Mouse (Mus musculus): Measurements from ENCODE around the gene Gm11172. TPM values are rescaled to one million over a fixed set of nuclear protein-coding genes. Genes with fewer than 3 reads are reported as not detected.
A peak's percentile ranks its signal among the peaks of the same experiment; 100 is the strongest.
"Not testable (repeated sequence)": the region's sequence is repeated elsewhere in the genome, so short reads cannot be mapped to it uniquely, and the experiment has no call there.

Gm11172 gene
- polyA plus RNA-seq, 1 experiment: not detected

DNA sequence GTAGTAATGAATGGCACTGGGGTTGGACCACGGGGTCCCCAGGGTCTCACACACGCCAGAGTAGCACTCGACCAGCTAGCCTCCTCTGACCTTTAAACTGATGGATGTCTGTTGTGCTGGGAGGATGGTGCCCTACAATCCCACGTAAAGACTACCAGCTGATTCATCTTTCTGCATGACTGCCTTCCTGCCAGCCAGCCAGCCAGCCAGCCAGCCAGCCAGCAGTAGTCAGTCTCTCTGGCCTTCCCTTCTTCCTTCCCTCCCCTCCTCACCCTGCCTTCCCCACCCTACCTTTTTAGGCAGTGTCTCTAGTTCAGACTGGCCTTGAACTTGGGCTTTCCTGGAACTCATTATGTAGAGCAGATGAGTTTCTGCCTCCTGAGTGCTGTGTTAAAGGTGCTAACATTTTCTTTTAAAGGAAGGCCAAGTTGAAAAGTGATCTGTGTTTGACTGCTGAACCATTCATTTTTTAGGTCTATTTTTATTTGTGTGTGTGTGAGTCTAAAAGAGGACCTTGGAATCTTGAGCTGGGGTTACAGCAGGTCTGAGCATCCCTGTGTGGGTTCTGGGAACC lies 29.7 kb downstream of the Gm11172 start:
- Histone ChIP-seq H3K4me1 (ENCODE audit: control insufficient read depth, insufficient read depth, low read length) (peaks cover 3% of the 10 kb centered on the region), H3K27ac (ENCODE audit: insufficient read depth, low read length) (no peak overlapping the region), H3K4me3 (ENCODE audit: insufficient read depth, low read length) (no peak overlapping the region)
- TF ChIP-seq POLR2A (IDR thresholded peaks at IDR 0.05; ENCODE audit: low read depth, low read length) (no peak), CTCF (IDR thresholded peaks at IDR 0.05; ENCODE audit: borderline replicate concordance, insufficient read depth, low read length) (no peak)

DNA sequence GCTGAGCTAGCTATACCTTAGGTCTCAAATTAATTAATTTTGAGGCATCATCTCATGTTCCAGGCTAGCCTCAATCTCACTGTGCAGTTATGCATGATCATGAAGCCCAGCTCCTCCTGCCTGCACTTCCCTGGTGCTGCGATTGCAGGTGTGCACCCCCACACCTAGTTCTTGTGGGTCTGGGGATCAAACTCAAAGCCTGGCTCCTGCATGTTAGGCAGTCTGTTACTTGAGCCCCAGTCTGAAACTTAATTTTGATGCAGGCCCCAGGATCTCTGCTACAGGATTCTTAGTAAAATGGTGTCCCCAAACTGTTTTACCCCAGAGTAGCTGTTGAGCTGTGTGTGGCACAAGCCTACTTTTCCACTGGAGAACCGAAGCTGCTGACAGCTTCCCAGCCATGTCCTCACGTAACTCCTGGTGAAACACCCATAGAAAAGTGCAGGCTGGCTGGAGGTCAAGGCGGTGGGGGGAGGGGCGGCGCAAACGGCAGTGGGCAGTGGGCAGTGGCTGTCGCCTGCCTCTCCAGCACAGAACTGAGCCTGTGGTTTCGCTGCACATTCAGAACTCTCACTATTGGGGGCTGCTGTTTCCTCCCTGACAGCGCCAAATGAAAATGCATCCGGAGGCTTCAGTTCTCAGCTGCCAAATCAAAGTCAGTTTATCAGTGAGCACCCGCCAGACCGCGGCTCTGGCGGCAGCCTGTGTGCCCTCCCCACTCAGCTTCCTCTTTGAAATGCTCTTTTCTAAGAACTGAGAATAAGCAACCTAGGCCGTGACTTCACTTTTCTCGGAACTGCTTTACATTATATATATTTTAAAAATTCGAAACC lies 31.0 kb downstream of the Gm11172 start:
- peaks cover 3% of the 10 kb centered on the region for H3K4me1 ChIP-seq (ENCODE audit: control insufficient read depth, insufficient read depth, low read length)
- peak overlapping the region; percentile 78 for H3K27ac ChIP-seq (ENCODE audit: insufficient read depth, low read length)
- H3K4me3 ChIP-seq (ENCODE audit: insufficient read depth, low read length): 0 out of 2 replicates have a peak overlapping the region, but pooled peaks have one; percentile 1
- TF ChIP-seq CTCF (IDR thresholded peaks at IDR 0.05; ENCODE audit: borderline replicate concordance, insufficient read depth, low read length): no peak
- TF ChIP-seq POLR2A (IDR thresholded peaks at IDR 0.05; ENCODE audit: low read depth, low read length): no peak

GRCm38 (mm10) chr16:10844319-10844670 lies 31.6 kb downstream of the Gm11172 start:
- H3K4me3 ChIP-seq (ENCODE audit: insufficient read depth, low read length): no peak overlapping the region
- peak overlapping the region; percentile 78 for H3K27ac ChIP-seq (ENCODE audit: insufficient read depth, low read length)
- TF ChIP-seq POLR2A (IDR thresholded peaks at IDR 0.05; ENCODE audit: low read depth, low read length) (no peak), CTCF (IDR thresholded peaks at IDR 0.05; ENCODE audit: borderline replicate concordance, insufficient read depth, low read length) (no peak)
- H3K4me1 ChIP-seq (ENCODE audit: control insufficient read depth, insufficient read depth, low read length): peaks cover 3% of the 10 kb centered on the region

GRCm38 (mm10) chr16:10845952-10846351 lies 33.2 kb downstream of the Gm11172 start:
- Histone ChIP-seq H3K4me1 (ENCODE audit: control insufficient read depth, insufficient read depth, low read length) (peaks cover 8% of the 10 kb centered on the region), H3K4me3 (ENCODE audit: insufficient read depth, low read length) (no peak overlapping the region), H3K27ac (ENCODE audit: insufficient read depth, low read length) (no peak overlapping the region)
- TF ChIP-seq POLR2A (IDR thresholded peaks at IDR 0.05; ENCODE audit: low read depth, low read length) (no peak), CTCF (IDR thresholded peaks at IDR 0.05; ENCODE audit: borderline replicate concordance, insufficient read depth, low read length) (no peak)

DNA sequence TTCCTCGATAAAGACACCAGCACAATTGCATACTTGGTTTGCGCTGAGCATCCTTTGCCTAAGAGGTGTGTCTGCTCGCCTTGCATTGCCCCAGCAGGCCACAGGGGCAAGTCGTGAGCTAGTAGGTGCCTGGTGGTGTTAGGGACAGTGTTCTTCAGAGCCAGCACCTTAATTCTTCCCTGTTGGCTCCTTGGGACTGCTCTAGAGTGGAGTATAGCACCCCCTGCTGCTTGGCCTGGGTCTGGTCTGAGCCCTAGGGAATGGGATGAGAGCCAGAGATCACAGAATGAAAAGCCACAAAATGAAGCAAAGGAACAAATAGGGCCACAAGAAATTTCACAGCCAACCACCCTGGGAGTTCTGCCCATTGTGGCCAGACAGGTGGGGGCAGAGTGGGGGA lies 33.8 kb downstream of the Gm11172 start:
- H3K27ac ChIP-seq (ENCODE audit: insufficient read depth, low read length): no peak overlapping the region
- no peak overlapping the region for H3K4me3 ChIP-seq (ENCODE audit: insufficient read depth, low read length)
- peaks cover 8% of the 10 kb centered on the region for H3K4me1 ChIP-seq (ENCODE audit: control insufficient read depth, insufficient read depth, low read length)
- peak; percentile 57 for TF ChIP-seq CTCF (IDR thresholded peaks at IDR 0.05; ENCODE audit: borderline replicate concordance, insufficient read depth, low read length)
- TF ChIP-seq POLR2A (IDR thresholded peaks at IDR 0.05; ENCODE audit: low read depth, low read length): no peak

- Histone ChIP-seq H3K4me3 (ENCODE audit: insufficient read depth, low read length) (no peak overlapping the region), H3K27ac (ENCODE audit: insufficient read depth, low read length) (peak overlapping the region; percentile 71), H3K4me1 (ENCODE audit: control insufficient read depth, insufficient read depth, low read length) (peaks cover 5% of the 10 kb centered on the region; the same call in 1 of the 2 replicates)
- TF ChIP-seq CTCF (IDR thresholded peaks at IDR 0.05; ENCODE audit: borderline replicate concordance, insufficient read depth, low read length) (no peak), POLR2A (IDR thresholded peaks at IDR 0.05; ENCODE audit: low read depth, low read length) (no peak)
Observed at GRCm38 (mm10) chr16:10849965-10850861, 37.5 kb downstream of the Gm11172 start.

GRCm38 (mm10) chr16:10850905-10851304 lies 38.2 kb downstream of the Gm11172 start:
- Histone ChIP-seq H3K4me3 (ENCODE audit: insufficient read depth, low read length) (no peak overlapping the region), H3K4me1 (ENCODE audit: control insufficient read depth, insufficient read depth, low read length) (peaks cover 5% of the 10 kb centered on the region; the same call in 1 of the 2 replicates), H3K27ac (ENCODE audit: insufficient read depth, low read length) (peak overlapping the region; percentile 71)
- TF ChIP-seq CTCF (IDR thresholded peaks at IDR 0.05; ENCODE audit: borderline replicate concordance, insufficient read depth, low read length) (no peak), POLR2A (IDR thresholded peaks at IDR 0.05; ENCODE audit: low read depth, low read length) (no peak)

- H3K4me1 ChIP-seq (ENCODE audit: control insufficient read depth, insufficient read depth, low read length): not testable (repeated sequence)
Observed at GRCm38 (mm10) chr16:10852216-10852615, 39.5 kb downstream of the Gm11172 start.

DNA sequence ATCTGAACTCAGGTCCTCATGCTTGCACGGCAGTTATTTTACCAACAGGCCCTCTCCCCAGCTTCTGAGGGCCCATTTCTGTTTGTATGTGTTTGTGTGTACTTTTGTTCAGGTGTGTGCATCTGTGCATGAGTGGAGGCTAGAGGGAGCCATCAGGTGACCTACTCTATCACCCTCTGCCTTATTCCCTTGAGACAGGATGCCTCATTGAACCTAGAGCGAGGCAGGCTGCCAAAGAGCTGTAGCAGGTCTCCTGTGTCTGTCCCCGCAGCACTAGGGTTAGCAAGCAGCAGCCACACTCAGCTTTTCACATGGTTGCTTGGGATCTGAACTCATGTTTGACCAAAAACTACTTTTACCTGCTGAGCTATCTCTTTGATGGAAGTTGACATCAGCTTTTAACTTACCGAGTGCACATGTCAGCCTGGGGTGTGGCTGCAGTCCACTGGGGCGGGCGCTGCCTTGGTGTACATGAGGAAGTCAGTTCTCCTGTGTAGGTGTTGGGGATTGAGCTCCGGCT lies 47.1 kb downstream of the Gm11172 start:
- no peak overlapping the region for H3K27ac ChIP-seq (ENCODE audit: insufficient read depth, low read length)
- no peak overlapping the region for H3K4me3 ChIP-seq (ENCODE audit: insufficient read depth, low read length)
- TF ChIP-seq CTCF (IDR thresholded peaks at IDR 0.05; ENCODE audit: borderline replicate concordance, insufficient read depth, low read length): no peak
- no peak for TF ChIP-seq POLR2A (IDR thresholded peaks at IDR 0.05; ENCODE audit: low read depth, low read length)
- peaks cover 4% of the 10 kb centered on the region; the same call in 1 of the 2 replicates for H3K4me1 ChIP-seq (ENCODE audit: control insufficient read depth, insufficient read depth, low read length)

More at GRCm38 (mm10) chr16:10852216-10852615, 39.5 kb downstream of the Gm11172 start:
- H3K4me3 ChIP-seq (ENCODE audit: insufficient read depth, low read length); H3K27ac ChIP-seq (ENCODE audit: insufficient read depth, low read length): not testable (repeated sequence)
